Mouse (Mus musculus) small intestine, adult 2 months (tissue): ENCODE measurements around the gene Cacfd1. TPM values are rescaled to one million over a fixed set of nuclear protein-coding genes. Genes with fewer than 3 reads are reported as not detected.

Source experiments
- H3K27ac ChIP-seq: fragments of 200-500 bp; 2 replicates; pipeline ENCODE4 v1.5.1; 2012; ENCODE audit warnings: low read depth, low read length, control low read depth, inconsistent platforms; ENCODE audit not compliant: insufficient read depth
- H3K27me3 ChIP-seq: fragments of 200-500 bp; 2 replicates; pipeline ENCODE4 v1.6.1; 2012; ENCODE audit warnings: mild to moderate bottlenecking, moderate library complexity, low read length, inconsistent platforms; ENCODE audit not compliant: control insufficient read depth, insufficient read depth
- H3K36me3 ChIP-seq: fragments of 200-500 bp; 2 replicates; pipeline ENCODE4 v1.6.1; 2012; ENCODE audit warnings: mild to moderate bottlenecking, low read length, control low read depth, inconsistent platforms; ENCODE audit not compliant: control insufficient read depth, insufficient read depth
- H3K4me1 ChIP-seq: fragments of 200-500 bp; 2 replicates; pipeline ENCODE4 v1.6.1; 2012; ENCODE audit warnings: low read length, inconsistent platforms, mixed read lengths; ENCODE audit not compliant: control insufficient read depth, insufficient read depth, insufficient read length
- H3K4me3 ChIP-seq: fragments of 200-500 bp; 2 replicates; pipeline ENCODE4 v1.5.1; 2012; ENCODE audit warnings: low read depth, mild to moderate bottlenecking, control low read depth, inconsistent platforms, low read length, moderate library complexity
- CTCF ChIP-seq: fragments of 200-500 bp; IDR thresholded peaks from 2 replicates; pipeline ENCODE4 v1.5.1; 2012; ENCODE audit warnings: low read depth, mild to moderate bottlenecking, control low read depth, inconsistent platforms, low read length, moderate library complexity, mixed read lengths; ENCODE audit not compliant: insufficient replicate concordance, insufficient read length; ENCODE audit errors: extremely low read depth
- POLR2A ChIP-seq: fragments of 200-500 bp; IDR thresholded peaks from 2 replicates; pipeline ENCODE4 v1.6.1; 2012; ENCODE audit warnings: low read depth, mild to moderate bottlenecking, control low read depth, inconsistent platforms, low read length, moderate library complexity
- WGBS: fragments of 180-500 bp; shearing (Covaris S2); methylation state at CpG from one replicate; pipeline ENCODE4 v1.1.7; 2018; 5-methylcytosine and 5-hydroxymethylcytosine counted together
- polyA plus RNA-seq: library from polyadenylated mRNA; depleted of rRNA; stranded (reverse); fragments of >200 nt; gene quantifications from 2 replicates; pipeline ENCODE4 v1.2.3, GENCODE M21; 2012

Cacfd1 gene
- polyA plus RNA-seq, 1 experiment, result 49.1 TPM

DNA sequence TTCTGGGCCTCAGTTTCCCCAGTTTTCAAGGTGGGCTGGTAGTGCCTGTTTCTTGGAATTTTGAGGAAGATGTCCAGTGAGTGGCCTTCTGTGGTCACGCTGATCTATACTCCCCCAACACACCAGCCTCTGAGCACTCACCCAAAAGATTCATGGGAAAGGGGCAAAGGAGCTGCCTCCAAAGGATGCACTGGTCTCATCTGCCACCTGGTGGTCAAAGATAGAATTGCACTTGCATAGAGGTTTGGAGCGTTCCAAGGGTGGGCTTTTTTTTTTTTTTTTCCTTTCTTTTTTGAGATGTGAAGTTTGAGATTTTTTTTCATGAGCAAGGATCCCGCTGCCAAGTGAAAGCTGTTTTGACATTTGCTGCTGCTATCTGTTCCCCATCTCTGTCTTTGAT is 28.9 kb downstream of the Cacfd1 start:
- Histone ChIP-seq H3K27ac (no peak overlapping the region), H3K27me3 (no peaks in the 10 kb centered on the region), H3K4me3 (no peak overlapping the region), H3K4me1 (no peaks in the 10 kb centered on the region), H3K36me3 (no peaks in the 10 kb centered on the region)
- no peak for TF ChIP-seq POLR2A
- peak; percentile 87; the same call in 1 of the 2 replicates for TF ChIP-seq CTCF
- 1% methylated on average over 3 of the region's 3 CpGs for WGBS

- Histone ChIP-seq H3K36me3 (no peaks in the 10 kb centered on the region), H3K27me3 (no peaks in the 10 kb centered on the region), H3K4me1 (no peaks in the 10 kb centered on the region), H3K27ac (no peak overlapping the region), H3K4me3 (no peak overlapping the region)
- TF ChIP-seq CTCF (peak; percentile 8; the same call in 1 of the 2 replicates), POLR2A (no peak)
- WGBS, result 4% methylated on average over 1 of the region's 1 CpGs
Measured at GRCm38 (mm10) chr2:27039286-27039685, 29.6 kb downstream of the Cacfd1 start.

DNA sequence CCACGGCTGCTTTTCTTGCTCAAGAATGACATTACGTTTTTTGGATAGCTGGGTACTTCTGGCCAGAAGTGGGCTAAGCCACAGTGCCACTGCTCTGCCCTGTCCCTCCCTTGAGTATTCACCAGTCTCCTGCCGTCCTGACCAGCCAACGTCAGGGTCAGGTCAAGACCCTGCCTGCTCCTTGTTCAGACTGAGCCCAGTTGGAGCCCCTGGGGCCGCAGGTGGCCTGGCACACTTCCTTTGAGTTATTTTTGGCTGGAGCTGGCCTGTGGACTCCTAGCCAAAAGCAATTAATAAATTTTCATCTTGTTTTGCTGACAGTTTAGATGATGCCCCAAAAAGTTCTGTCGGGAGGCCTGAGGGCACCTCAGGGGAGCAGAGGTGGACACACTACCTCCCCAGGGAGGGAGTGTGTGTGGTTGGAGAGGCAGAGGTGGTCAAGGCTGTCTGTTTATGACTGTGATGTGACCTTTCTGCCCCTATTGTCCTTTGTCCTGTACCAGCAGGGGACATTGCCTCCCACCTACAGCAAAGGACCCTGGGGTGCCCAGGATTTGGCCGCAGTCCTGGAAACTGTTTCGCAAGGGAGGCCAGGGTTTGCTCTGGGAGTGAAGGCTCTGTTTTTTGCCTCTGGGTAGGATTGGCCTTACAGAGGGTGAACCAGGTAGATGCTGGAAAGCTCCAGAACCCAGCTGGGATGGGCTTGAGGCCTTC is 32.6 kb downstream of the Cacfd1 start:
- H3K36me3 ChIP-seq, result no peaks in the 10 kb centered on the region
- 63% methylated on average over 8 of the region's 8 CpGs for WGBS
- H3K4me1 ChIP-seq, result no peaks in the 10 kb centered on the region
- no peak overlapping the region for H3K27ac ChIP-seq
- TF ChIP-seq CTCF (no peak), POLR2A (no peak)
- no peaks in the 10 kb centered on the region for H3K27me3 ChIP-seq
- no peak overlapping the region for H3K4me3 ChIP-seq

DNA sequence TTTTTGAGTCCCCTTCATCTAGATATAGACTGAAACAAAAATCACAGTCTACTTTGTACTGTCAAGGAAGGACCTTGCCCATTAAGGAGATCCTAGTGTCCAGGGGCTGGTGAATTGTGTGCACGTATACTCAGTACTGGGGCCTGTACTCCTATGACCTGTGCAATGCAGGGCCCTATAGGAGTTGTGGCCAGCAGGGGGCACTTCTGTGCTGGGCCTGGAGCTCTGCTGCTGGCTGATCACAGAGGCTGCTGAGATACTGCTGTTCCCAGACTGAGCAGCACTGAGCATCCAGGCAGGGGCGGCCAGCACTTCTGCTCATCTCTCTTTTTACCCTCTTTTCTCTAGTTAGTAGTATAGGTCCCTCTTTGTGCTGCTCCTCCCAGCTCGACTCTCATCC is 33.7 kb downstream of the Cacfd1 start:
- TF ChIP-seq POLR2A (no peak), CTCF (peak; percentile 74; the same call in 1 of the 2 replicates)

GRCm38 (mm10) chr2:27044166-27044565 is 34.4 kb downstream of the Cacfd1 start:
- H3K36me3 ChIP-seq, result no peaks in the 10 kb centered on the region
- 76% methylated on average over 4 of the region's 4 CpGs for WGBS

More for the DNA sequence above, 33.7 kb downstream of the Cacfd1 start:
- Histone ChIP-seq H3K27ac (no peak overlapping the region), H3K4me3 (no peak overlapping the region), H3K27me3 (no peaks in the 10 kb centered on the region), H3K36me3 (no peaks in the 10 kb centered on the region), H3K4me1 (no peaks in the 10 kb centered on the region)
- 18% methylated on average over 3 of the region's 3 CpGs for WGBS

DNA sequence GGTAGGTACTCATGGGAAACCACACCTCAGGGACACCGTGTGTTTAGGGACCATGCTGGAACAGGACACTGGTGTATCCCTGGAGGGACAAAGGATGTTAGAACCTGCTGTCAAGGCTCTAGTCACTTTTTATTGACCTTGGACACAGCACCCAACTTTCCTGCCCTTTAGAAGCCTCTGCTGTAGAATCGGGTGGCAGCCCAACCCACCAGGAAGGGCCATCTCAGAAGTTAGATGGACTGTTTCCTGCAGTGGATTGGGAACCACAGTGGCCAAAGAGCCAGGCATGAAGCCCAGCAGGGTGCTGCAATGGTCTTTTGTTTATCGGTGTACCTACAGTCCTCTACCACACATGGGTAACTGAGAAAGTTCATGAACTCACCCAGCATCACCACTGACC is 34.9 kb downstream of the Cacfd1 start:
- no peaks in the 10 kb centered on the region for H3K27me3 ChIP-seq
- H3K4me1 ChIP-seq, result peaks cover 2% of the 10 kb centered on the region; the same call in 1 of the 2 replicates
- H3K4me3 ChIP-seq, result no peak overlapping the region
- no peaks in the 10 kb centered on the region for H3K36me3 ChIP-seq
- TF ChIP-seq POLR2A (no peak), CTCF (no peak)
- 63% methylated on average over 3 of the region's 3 CpGs for WGBS
- H3K27ac ChIP-seq, result no peak overlapping the region

More at GRCm38 (mm10) chr2:27044166-27044565, 34.4 kb downstream of the Cacfd1 start:
- TF ChIP-seq POLR2A (no peak), CTCF (no peak)
- Histone ChIP-seq H3K4me3 (no peak overlapping the region), H3K27me3 (no peaks in the 10 kb centered on the region), H3K4me1 (no peaks in the 10 kb centered on the region), H3K27ac (no peak overlapping the region)

DNA sequence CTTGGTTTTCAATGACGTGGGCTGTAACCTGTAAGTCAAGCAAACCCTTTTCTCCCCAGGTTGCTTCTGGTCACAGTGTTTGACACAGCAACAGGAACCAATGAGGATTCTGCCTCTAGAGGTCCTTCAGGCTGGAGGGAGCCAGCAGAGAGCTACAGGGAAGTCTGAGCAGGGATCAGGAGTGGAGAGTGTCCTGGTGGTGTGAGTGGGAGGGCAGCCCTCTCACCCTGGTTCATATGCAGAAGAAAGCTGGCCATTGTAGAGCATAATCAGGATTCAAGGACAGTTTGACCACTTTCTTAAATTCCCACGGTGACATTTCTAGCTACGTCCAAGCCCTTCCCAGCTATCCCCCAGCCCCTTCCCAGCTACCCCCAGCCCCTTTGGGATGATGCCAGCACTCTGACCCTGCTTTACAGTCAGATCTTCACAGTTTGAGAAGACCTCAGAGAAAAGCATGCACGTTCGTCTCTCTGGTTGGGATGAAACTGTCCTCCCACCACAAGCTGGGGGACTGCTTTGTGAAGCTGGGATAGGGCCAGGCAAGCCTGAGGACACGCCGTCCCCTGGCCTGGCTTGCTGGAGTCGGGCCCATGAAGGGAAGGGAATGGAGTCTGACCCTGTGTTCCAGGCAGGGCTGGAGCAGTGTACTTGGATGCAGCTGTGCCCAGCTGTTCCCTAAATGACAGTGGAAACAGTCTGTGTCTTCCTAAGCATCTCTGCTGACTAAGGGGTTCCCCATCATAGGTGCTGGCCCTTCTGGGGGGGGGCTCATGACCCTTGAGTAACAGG is 36.4 kb downstream of the Cacfd1 start:
- Histone ChIP-seq H3K4me3 (no peak overlapping the region), H3K36me3 (no peaks in the 10 kb centered on the region), H3K4me1 (peaks cover 2% of the 10 kb centered on the region; the same call in 1 of the 2 replicates), H3K27me3 (no peaks in the 10 kb centered on the region), H3K27ac (peak overlapping the region; percentile 42)
- WGBS, result 55% methylated on average over 8 of the region's 8 CpGs
- TF ChIP-seq POLR2A, result no peak
